Mouse (Mus musculus) embryonic facial prominence, embryonic 12.5 days (tissue): ENCODE results near the gene Bet1. TPM values are rescaled to one million over a fixed set of nuclear protein-coding genes. Genes with fewer than 3 reads are reported as not detected.

Experiments used
- ATAC-seq: fragments of 200-750 bp; cut with Nextera tagmentation; 2 replicates; pipeline ENCODE4 v1.8.0; 2017; ENCODE audit not compliant: insufficient number of reproducible peaks, insufficient read depth, low FRiP score, low TSS enrichment
- H3K27ac ChIP-seq: fragments of 300-500 bp; sonication (generic); 2 replicates; pipeline ENCODE4 v1.5.1; 2016; ENCODE audit warnings: mild to moderate bottlenecking
- H3K27me3 ChIP-seq: fragments of 300-500 bp; sonication (generic); 2 replicates; pipeline ENCODE4 v1.6.1; 2016; ENCODE audit warnings: mild to moderate bottlenecking, moderate library complexity
- H3K36me3 ChIP-seq: fragments of 300-500 bp; sonication (generic); 2 replicates; pipeline ENCODE4 v1.6.1; 2016; ENCODE audit warnings: mild to moderate bottlenecking
- H3K4me1 ChIP-seq: fragments of 300-500 bp; sonication (generic); 2 replicates; pipeline ENCODE4 v1.6.1; 2016
- H3K4me2 ChIP-seq: fragments of 300-500 bp; sonication (generic); replicated peaks from 2 replicates; pipeline ENCODE4 v1.6.1; 2016; ENCODE audit warnings: mild to moderate bottlenecking, moderate library complexity
- H3K4me3 ChIP-seq: fragments of 300-500 bp; sonication (generic); 2 replicates; pipeline ENCODE4 v1.5.1; 2016; ENCODE audit warnings: mild to moderate bottlenecking
- H3K9ac ChIP-seq: fragments of 300-500 bp; sonication (generic); 2 replicates; pipeline ENCODE4 v1.6.1; 2016; ENCODE audit warnings: mild to moderate bottlenecking, moderate library complexity
- H3K9me3 ChIP-seq: fragments of 300-500 bp; sonication (generic); 2 replicates; pipeline ENCODE4 v1.6.1; 2016; ENCODE audit warnings: mild to moderate bottlenecking, moderate library complexity
- WGBS: fragments of 180-500 bp; shearing (Covaris S2); methylation state at CpG from one replicate; pipeline ENCODE4 v1.1.7; 2016; 5-methylcytosine and 5-hydroxymethylcytosine counted together
- polyA plus RNA-seq: library from polyadenylated mRNA; unstranded; fragments of >200 nt; fragmentation: Nextera tagmentation; extraction: Ambion mirVana; gene quantifications from 2 replicates; pipeline ENCODE4 v1.2.1, GENCODE M21; 2016

Bet1 gene
- 71.3 and 73.0 TPM in 2 replicates for polyA plus RNA-seq

DNA sequence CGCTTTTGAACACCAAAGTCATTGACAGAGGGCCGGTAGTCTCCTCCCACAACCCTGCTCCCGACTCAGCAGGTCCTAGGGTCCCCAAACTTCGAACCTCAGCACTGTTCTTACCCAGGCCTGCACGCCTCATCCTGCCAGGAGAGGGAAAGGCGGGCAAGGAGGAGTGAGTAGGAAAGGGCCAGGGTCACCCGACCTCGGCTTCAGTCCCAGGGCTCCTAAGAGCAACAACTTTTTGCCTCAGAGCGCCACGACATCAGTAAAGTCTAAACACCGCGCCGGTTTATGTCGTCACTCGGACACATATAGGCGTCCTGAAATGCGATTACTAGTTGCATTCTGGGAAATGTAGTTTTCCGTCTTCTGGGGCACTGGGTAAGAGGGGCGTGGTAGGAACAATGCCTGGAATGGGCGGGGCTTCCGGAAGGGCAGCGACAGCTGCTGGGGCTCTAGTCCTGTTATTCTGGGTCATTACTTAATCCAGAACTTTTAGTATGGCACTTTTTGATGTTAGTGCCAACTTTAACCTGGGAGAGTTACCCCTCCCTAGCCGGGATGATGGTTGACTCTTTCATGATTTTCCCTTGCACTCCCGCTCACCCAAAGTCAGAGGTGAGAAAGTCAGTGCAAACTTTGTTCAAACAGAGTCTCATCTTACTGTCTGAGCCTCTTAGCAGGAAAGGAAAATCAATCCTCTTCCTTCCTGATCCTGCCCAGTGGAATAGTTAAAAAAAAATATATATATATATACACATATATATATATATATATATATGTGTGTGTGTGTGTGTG is at the start of gene Bet1:
TSS of gene Bet1 (minus strand) at position 310 of the 792 bp plus-strand sequence.
- Histone ChIP-seq H3K36me3 (no peaks in the 10 kb centered on the region), H3K9me3 (no peaks in the 10 kb centered on the region), H3K27ac (no peak within 1 kb of the TSS), H3K4me1 (no peaks in the 10 kb centered on the region), H3K4me2 (peak within 1 kb of the TSS; percentile 59), H3K4me3 (peak within 1 kb of the TSS; percentile 62), H3K9ac (peak within 1 kb of the TSS; percentile 54), H3K27me3 (no peaks in the 10 kb centered on the region)
- ATAC-seq: peak; percentile 99
- WGBS: 2% methylated on average over 24 of the region's 24 CpGs

DNA sequence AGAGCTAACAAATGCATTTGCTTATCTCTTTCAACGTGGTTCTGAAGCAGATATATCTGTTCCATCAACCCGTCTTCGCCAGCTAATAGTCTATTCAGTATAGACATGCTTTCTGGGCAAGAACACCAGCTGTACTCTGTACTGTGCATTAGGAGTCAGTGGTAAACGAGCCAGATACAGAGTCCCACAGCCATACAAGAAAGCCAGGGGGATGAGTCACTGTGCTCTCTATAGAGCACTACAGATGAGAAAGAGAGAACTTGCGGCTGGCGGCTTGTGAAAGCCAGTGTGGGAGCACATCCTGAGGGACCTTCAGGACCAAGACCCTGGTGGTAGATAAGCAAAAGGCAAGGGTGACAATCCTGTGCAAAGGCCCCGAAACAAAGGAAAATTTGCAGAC is 45.5 kb upstream of the Bet1 start:
- H3K27me3 ChIP-seq: no peaks in the 10 kb centered on the region
- no peaks in the 10 kb centered on the region for H3K9me3 ChIP-seq
- H3K4me1 ChIP-seq: no peaks in the 10 kb centered on the region
- 81% methylated on average over 7 of the region's 7 CpGs for WGBS
- H3K9ac ChIP-seq: no peak overlapping the region
- H3K4me2 ChIP-seq: no peak overlapping the region
- no peak overlapping the region for H3K27ac ChIP-seq
- H3K4me3 ChIP-seq: no peak overlapping the region
- no peak for ATAC-seq
- no peaks in the 10 kb centered on the region for H3K36me3 ChIP-seq

DNA sequence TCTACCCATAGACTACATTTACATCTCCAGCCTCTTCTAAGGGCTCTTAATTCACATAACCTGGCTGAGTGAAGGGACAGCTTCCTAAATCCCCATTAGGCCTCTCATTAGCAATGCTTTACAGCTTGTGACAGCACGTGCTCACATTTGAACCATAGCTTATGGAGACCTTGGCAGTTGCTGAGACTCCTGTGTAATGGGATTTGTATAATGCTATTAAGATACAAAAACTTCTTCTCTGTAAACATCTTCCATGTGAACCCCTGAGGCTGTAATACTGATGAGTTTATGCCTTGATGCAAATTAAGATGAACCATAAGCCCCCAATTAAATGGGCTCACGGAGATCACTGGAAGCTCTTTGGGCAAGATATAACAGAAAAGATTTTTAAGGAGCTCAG is 44.4 kb upstream of the Bet1 start:
- Histone ChIP-seq H3K4me2 (no peak overlapping the region), H3K27me3 (no peaks in the 10 kb centered on the region), H3K9me3 (no peaks in the 10 kb centered on the region), H3K9ac (no peak overlapping the region), H3K4me1 (no peaks in the 10 kb centered on the region), H3K36me3 (no peaks in the 10 kb centered on the region), H3K27ac (no peak overlapping the region), H3K4me3 (no peak overlapping the region)
- ATAC-seq: no peak
- WGBS: 45% methylated on average over 2 of the region's 2 CpGs

DNA sequence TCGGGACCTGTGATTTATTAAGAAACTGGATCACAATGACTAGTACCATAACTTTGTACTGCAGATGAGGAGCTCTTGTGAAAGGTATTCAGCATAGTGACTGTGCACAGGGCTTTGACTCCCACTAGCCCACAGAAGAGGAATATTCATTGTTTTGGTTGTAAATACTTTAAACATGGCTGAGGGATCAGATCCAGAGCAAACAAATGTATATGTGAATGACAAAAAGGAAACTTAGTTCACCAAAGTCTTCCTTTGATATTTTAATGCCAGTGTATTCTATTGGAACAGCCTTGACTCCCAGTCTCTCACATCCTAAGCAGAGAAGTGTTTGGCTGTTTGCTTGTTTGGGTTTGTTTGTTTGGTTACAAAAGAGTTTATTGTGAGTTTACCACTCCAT is 31.8 kb upstream of the Bet1 start:
- Histone ChIP-seq H3K4me2 (no peak overlapping the region), H3K27me3 (no peaks in the 10 kb centered on the region), H3K9me3 (no peaks in the 10 kb centered on the region), H3K27ac (no peak overlapping the region), H3K9ac (no peak overlapping the region), H3K36me3 (no peaks in the 10 kb centered on the region), H3K4me1 (no peaks in the 10 kb centered on the region), H3K4me3 (no peak overlapping the region)
- ATAC-seq: no peak
- 81% methylated on average over 1 of the region's 1 CpGs for WGBS

DNA sequence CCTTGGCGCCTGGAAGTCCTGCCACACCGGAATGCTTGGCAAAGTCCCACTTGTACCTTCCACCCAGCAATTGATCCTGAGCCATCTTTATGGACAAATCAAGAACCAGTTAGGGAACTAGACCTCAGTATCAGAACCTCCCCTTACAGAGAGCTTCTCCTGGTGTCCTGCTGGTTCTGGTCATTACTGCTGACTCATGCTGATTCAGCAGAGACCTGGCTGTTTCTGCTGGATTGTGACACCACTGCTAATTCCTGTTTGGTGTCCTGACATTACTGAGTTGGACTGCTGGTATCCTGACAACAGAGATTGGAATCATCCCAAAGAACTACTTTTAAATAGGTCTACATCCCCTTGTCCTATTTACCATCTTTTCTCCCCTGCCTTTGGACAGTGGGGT is 3.7 kb upstream of the Bet1 start:
- Histone ChIP-seq H3K27ac (no peak overlapping the region), H3K9me3 (no peaks in the 10 kb centered on the region), H3K27me3 (no peaks in the 10 kb centered on the region), H3K4me3 (no peak overlapping the region), H3K36me3 (no peaks in the 10 kb centered on the region), H3K4me2 (no peak overlapping the region), H3K4me1 (no peaks in the 10 kb centered on the region), H3K9ac (no peak overlapping the region)
- WGBS: 88% methylated on average over 2 of the region's 2 CpGs
- ATAC-seq: no peak

DNA sequence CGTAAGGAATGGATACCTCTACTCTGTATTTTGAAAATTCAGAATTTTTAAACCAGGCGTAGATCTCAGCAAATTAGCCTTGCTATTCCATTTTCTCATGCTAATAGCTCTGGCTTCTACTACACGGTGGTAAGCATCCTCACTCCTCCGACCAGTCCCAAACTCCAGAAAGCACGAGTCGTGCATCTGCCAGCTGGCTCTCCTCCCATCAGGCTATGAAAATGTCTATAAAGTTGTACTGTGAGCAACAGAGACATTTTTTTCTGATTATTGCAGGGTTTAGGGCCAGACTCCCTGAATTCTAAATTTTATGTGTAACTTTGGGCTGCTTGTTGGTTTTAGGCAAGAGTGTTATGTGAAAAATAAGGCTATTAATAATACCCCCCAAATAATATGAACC is 14.5 kb downstream of the Bet1 start:
- Histone ChIP-seq H3K4me3 (no peak overlapping the region), H3K27ac (no peak overlapping the region), H3K9me3 (no peaks in the 10 kb centered on the region), H3K27me3 (no peaks in the 10 kb centered on the region), H3K36me3 (no peaks in the 10 kb centered on the region), H3K4me2 (no peak overlapping the region), H3K4me1 (no peaks in the 10 kb centered on the region), H3K9ac (no peak overlapping the region)
- 87% methylated on average over 6 of the region's 6 CpGs for WGBS
- ATAC-seq: no peak

DNA sequence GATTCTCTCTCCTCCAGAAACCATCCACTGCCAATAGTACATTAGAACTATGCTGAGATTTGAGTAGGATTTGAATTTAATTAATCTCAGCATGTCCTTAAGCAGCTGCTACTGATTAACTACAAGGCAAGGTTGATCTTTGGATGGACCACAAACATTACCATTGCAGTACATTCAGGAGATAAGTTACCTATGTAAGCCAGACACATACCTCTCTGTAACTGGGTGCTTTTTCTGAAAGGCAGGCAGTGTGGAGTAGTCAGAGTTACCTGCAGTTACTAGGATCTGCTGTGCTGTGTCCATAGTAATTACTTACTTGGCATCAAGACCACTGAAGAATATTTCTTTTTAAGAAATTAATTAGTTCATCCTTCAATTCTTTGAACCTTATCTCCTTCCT is 17.1 kb downstream of the Bet1 start:
- no peak overlapping the region for H3K9ac ChIP-seq
- H3K27me3 ChIP-seq: no peaks in the 10 kb centered on the region
- H3K9me3 ChIP-seq: no peaks in the 10 kb centered on the region
- H3K4me2 ChIP-seq: no peak overlapping the region
- H3K27ac ChIP-seq: no peak overlapping the region
- ATAC-seq: no peak
- no peaks in the 10 kb centered on the region for H3K4me1 ChIP-seq
- H3K4me3 ChIP-seq: no peak overlapping the region
- H3K36me3 ChIP-seq: no peaks in the 10 kb centered on the region

DNA sequence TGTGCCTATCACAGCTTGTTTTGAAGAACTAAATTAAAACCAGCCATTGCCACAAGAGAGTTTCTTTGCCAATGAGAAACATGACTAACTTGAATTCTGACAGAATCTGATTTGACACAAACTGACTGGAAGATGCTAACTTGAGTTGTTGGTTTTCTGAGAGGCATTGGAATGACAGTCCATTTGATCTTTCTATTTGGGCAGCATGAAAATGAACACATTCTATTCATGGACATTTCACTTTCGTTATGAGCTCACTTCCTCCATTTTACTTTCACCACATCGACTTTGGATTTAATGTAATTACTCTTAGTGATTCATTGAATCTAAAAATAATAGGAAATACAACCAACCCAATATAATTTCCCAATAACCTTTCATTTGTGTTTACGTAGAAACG is 32.4 kb downstream of the Bet1 start:
- no peak for ATAC-seq
- no peak overlapping the region for H3K9ac ChIP-seq
- no peaks in the 10 kb centered on the region for H3K36me3 ChIP-seq
- H3K27ac ChIP-seq: no peak overlapping the region
- WGBS: 72% methylated on average over 4 of the region's 4 CpGs
- H3K4me1 ChIP-seq: no peaks in the 10 kb centered on the region
- no peak overlapping the region for H3K4me3 ChIP-seq
- H3K9me3 ChIP-seq: no peaks in the 10 kb centered on the region
- no peak overlapping the region for H3K4me2 ChIP-seq
- H3K27me3 ChIP-seq: no peaks in the 10 kb centered on the region

DNA sequence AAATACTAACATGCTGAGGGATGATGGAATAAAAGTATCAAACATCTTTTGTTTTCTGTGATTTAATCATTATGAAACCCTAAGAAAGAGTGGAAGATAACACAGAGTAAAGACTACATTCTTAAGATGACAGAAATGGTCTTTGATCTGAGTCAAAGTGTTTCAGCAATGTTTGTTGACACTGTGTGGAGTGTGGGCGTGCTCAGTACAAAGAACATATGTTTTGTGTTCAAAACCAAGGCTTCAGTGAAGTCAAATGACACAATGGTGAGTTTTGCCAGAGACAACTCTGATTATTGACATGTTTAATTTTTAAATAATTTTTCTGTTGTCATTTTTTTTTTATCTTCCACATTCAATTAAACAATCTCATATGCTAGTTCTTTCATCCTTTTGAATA is 33.9 kb downstream of the Bet1 start:
- WGBS: 50% methylated on average over 1 of the region's 1 CpGs
- Histone ChIP-seq H3K36me3 (no peaks in the 10 kb centered on the region), H3K9ac (no peak overlapping the region), H3K9me3 (no peaks in the 10 kb centered on the region), H3K4me1 (no peaks in the 10 kb centered on the region), H3K27me3 (no peaks in the 10 kb centered on the region), H3K27ac (no peak overlapping the region), H3K4me3 (no peak overlapping the region), H3K4me2 (no peak overlapping the region)
- ATAC-seq: no peak

DNA sequence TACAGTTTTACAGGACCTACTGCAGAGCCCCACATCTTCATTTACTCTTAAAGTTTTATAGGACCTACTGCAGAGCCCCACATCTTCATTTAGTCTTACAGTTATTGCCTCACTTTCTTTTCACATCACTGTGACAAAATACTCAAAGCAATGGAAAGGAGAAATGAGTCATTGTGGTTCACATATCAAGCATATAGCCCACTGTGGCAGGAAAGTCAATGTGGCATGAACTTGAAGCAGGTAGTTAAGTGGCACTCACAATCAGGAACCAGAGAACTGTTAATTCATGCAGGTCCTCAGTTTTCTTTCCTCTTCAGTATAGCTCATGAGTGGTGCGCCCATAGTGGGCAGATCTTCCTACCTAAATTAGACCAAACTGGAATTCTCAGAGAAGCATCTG is 39.6 kb downstream of the Bet1 start:
- no peaks in the 10 kb centered on the region for H3K27me3 ChIP-seq
- 79% methylated on average over 1 of the region's 1 CpGs for WGBS
- H3K9me3 ChIP-seq: no peaks in the 10 kb centered on the region
- no peak overlapping the region for H3K4me2 ChIP-seq
- ATAC-seq: no peak
- H3K4me1 ChIP-seq: no peaks in the 10 kb centered on the region; the same call in 1 of the 2 replicates
- H3K36me3 ChIP-seq: no peaks in the 10 kb centered on the region
- H3K4me3 ChIP-seq: no peak overlapping the region
- H3K27ac ChIP-seq: no peak overlapping the region
- H3K9ac ChIP-seq: no peak overlapping the region

DNA sequence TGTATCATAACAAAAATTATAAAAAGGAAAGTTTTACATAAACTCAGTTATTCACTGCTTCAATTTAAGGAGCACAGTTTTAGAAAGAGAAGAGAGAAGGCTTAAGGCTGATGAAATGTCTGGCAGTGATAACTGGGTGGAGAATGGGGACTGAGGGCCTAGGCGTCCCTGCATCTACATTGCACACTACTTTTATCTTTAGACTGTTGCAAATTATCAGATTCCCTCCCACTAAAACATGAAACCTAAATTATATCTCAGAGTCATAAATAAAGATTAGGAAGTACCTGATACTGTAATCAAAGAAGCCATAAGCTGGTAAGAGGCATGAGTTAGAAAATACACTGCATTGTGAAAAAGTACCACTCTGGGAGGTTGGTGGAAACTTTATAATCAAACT is 45.0 kb downstream of the Bet1 start:
- no peak overlapping the region for H3K9ac ChIP-seq
- ATAC-seq: no peak

DNA sequence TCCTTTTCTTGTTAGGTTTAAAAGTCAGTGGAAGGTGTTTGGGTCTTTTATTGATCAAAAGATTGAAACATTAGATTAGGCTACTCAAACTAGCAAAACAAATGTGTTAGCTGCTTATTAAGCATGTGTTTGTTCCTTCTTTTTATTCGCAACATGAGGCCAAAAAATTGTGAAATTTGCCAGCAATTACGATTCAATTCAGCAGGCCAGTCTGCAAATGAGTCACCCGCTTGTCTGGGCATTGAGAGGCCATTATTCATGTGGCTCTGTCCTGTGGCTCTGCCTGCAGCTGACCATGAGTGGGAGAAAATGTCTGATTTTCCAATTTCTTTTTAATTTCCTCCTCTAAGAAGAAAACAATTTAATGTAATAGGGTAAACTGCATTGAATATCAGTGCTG is 55.8 kb downstream of the Bet1 start:
- no peak overlapping the region for H3K27ac ChIP-seq
- H3K9me3 ChIP-seq: no peaks in the 10 kb centered on the region
- H3K4me2 ChIP-seq: no peak overlapping the region
- H3K4me3 ChIP-seq: no peak overlapping the region
- no peaks in the 10 kb centered on the region for H3K27me3 ChIP-seq
- no peak overlapping the region for H3K9ac ChIP-seq
- H3K36me3 ChIP-seq: no peaks in the 10 kb centered on the region
- H3K4me1 ChIP-seq: no peaks in the 10 kb centered on the region
- 81% methylated on average over 3 of the region's 3 CpGs for WGBS
- no peak for ATAC-seq

More for the DNA sequence above, 45.0 kb downstream of the Bet1 start:
- Histone ChIP-seq H3K27ac (no peak overlapping the region), H3K27me3 (no peaks in the 10 kb centered on the region), H3K4me2 (no peak overlapping the region), H3K36me3 (no peaks in the 10 kb centered on the region), H3K4me3 (no peak overlapping the region), H3K4me1 (no peaks in the 10 kb centered on the region; the same call in 1 of the 2 replicates), H3K9me3 (no peaks in the 10 kb centered on the region)
- 73% methylated on average over 1 of the region's 1 CpGs for WGBS
